Mouse (Mus musculus): Measurements from ENCODE around the gene Actn4. TPM values are rescaled to one million over a fixed set of nuclear protein-coding genes. Genes with fewer than 3 reads are reported as not detected.
A peak's percentile ranks its signal among the peaks of the same experiment; 100 is the strongest.
"Not testable (repeated sequence)": the region's sequence is repeated elsewhere in the genome, so short reads cannot be mapped to it uniquely, and the experiment has no call there.

Actn4 gene
- polyA plus RNA-seq, 1 experiment from 2014 or later = 260 TPM

- Histone ChIP-seq H3K9ac (ENCODE audit: low read length) (no peak overlapping the region), H3K27ac (ENCODE audit: low read length) (no peak overlapping the region), H3K36me3 (ENCODE audit: control insufficient read depth, insufficient read depth) (peaks cover 96% of the 10 kb centered on the region), H3K4me2 (ENCODE audit: low read depth, low read length) (no peak overlapping the region), H3K9me3 (replicated peaks; ENCODE audit: control insufficient read depth, low read length) (no peaks in the 10 kb centered on the region), H3K4me3 (ENCODE audit: low read length) (no peak overlapping the region), H3K4me1 (ENCODE audit: control insufficient read depth, insufficient read depth, low read length) (peaks cover 34% of the 10 kb centered on the region), H3K27me3 (ENCODE audit: control insufficient read depth, insufficient read depth, low read length) (no peaks in the 10 kb centered on the region)
- 73% methylated on average over 4 of the region's 4 CpGs for WGBS
- ATAC-seq (replicated peaks; ENCODE audit: extremely low read depth, insufficient read depth, low FRiP score) = no peak
These were observed 62.2 kb downstream of the Actn4 start for GRCm38 (mm10) chr7:28899972-28900371.

DNA sequence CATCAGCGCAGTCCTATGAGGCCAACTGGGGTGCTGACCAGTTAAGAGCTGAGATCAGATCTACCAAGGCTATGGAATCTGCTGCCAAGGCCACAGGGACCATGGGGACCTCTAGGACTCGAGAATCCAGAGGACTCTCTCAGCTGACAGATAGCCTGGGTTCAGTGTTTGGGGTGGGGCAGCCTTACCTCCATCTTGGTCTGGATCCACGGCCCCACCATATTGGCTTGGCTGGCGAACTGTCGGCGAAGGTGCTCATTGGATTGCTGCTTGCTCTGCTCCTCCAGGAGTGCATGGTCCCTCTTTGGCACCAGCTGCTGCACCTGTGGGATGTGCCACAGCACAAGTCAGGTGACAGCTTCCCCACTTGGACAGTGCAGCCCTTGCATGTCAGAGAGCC is 64.5 kb downstream of the Actn4 start:
- Histone ChIP-seq H3K27me3 (ENCODE audit: control insufficient read depth, insufficient read depth, low read length) (no peaks in the 10 kb centered on the region), H3K4me2 (ENCODE audit: low read depth, low read length) (no peak overlapping the region), H3K36me3 (ENCODE audit: control insufficient read depth, insufficient read depth) (peaks cover 91% of the 10 kb centered on the region), H3K4me3 (ENCODE audit: low read length) (no peak overlapping the region), H3K4me1 (ENCODE audit: control insufficient read depth, insufficient read depth, low read length) (peaks cover 27% of the 10 kb centered on the region), H3K27ac (ENCODE audit: low read length) (no peak overlapping the region), H3K9ac (ENCODE audit: low read length) (no peak overlapping the region), H3K9me3 (replicated peaks; ENCODE audit: control insufficient read depth, low read length) (no peaks in the 10 kb centered on the region)
- WGBS = 91% methylated on average over 6 of the region's 6 CpGs
- no peak for ATAC-seq (replicated peaks; ENCODE audit: extremely low read depth, insufficient read depth, low FRiP score)

DNA sequence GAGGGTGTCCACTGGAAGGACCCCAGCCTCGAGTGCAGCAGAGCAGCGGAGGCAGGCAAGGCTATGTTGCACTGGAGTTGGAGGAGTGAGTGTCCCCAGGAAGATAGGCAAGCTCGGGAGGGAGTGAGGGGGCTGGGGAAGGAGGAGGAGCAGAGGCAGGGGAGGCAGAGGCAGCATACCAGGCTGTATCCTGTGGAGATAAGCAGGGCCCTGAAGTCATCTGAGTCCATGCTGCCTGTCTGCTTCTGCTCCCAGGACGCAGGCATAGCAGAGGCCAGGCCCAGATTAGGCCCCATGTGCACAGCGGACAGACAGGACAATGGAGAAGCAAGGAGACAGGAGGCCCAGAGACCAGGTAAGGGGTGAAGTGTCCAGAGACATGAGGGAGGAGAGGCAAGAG is 67.2 kb downstream of the Actn4 start:
- H3K4me2 ChIP-seq (ENCODE audit: low read depth, low read length) = no peak overlapping the region; the same call in 1 of the 2 replicates
- H3K27me3 ChIP-seq (ENCODE audit: control insufficient read depth, insufficient read depth, low read length) = no peaks in the 10 kb centered on the region
- H3K9me3 ChIP-seq (replicated peaks; ENCODE audit: control insufficient read depth, low read length) = no peaks in the 10 kb centered on the region
- 23% methylated on average over 5 of the region's 5 CpGs for WGBS
- peak overlapping the region; percentile 80 for H3K27ac ChIP-seq (ENCODE audit: low read length)
- peak overlapping the region; percentile 60 for H3K9ac ChIP-seq (ENCODE audit: low read length)
- peak overlapping the region; percentile 10; the same call in 1 of the 2 replicates for H3K4me3 ChIP-seq (ENCODE audit: low read length)
- peaks cover 79% of the 10 kb centered on the region for H3K36me3 ChIP-seq (ENCODE audit: control insufficient read depth, insufficient read depth)
- peak; percentile 52; the same call in 1 of the 2 replicates for ATAC-seq (replicated peaks; ENCODE audit: extremely low read depth, insufficient read depth, low FRiP score)
- peaks cover 14% of the 10 kb centered on the region for H3K4me1 ChIP-seq (ENCODE audit: control insufficient read depth, insufficient read depth, low read length)

GRCm38 (mm10) chr7:28893643-28894265 is 68.4 kb downstream of the Actn4 start:
- H3K4me1 ChIP-seq (ENCODE audit: control insufficient read depth, insufficient read depth, low read length) = peaks cover 25% of the 10 kb centered on the region
- ATAC-seq (replicated peaks; ENCODE audit: extremely low read depth, insufficient read depth, low FRiP score) = peak; percentile 30; the same call in 1 of the 2 replicates

DNA sequence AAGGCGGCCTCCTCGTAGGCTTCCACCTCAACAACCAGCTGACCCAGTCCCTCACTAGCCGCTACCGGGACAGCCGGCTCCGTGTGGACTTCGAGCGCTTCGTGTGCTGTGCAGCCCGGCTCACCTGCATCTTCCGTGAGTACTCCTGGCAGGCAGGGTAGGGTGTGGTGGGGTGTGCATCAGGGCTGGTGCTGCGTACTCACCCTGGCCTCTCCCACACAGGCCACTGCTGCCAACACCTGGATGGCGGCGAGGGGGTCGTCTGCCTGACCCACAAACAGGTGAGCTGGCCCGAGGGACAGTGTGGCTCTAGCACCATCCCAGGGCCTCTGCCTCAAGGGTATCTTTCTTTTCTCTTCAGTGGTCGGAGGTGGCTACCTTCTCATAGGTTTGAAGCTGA is 69.5 kb downstream of the Actn4 start:
- H3K27ac ChIP-seq (ENCODE audit: low read length) = no peak overlapping the region
- peaks cover 30% of the 10 kb centered on the region for H3K4me1 ChIP-seq (ENCODE audit: control insufficient read depth, insufficient read depth, low read length)
- no peaks in the 10 kb centered on the region for H3K9me3 ChIP-seq (replicated peaks; ENCODE audit: control insufficient read depth, low read length)
- H3K4me2 ChIP-seq (ENCODE audit: low read depth, low read length) = no peak overlapping the region
- H3K36me3 ChIP-seq (ENCODE audit: control insufficient read depth, insufficient read depth) = peaks cover 56% of the 10 kb centered on the region
- WGBS = 93% methylated on average over 17 of the region's 17 CpGs
- no peak overlapping the region for H3K9ac ChIP-seq (ENCODE audit: low read length)
- peaks cover 7% of the 10 kb centered on the region for H3K27me3 ChIP-seq (ENCODE audit: control insufficient read depth, insufficient read depth, low read length)
- ATAC-seq (replicated peaks; ENCODE audit: extremely low read depth, insufficient read depth, low FRiP score) = no peak
- no peak overlapping the region for H3K4me3 ChIP-seq (ENCODE audit: low read length)

More at GRCm38 (mm10) chr7:28893643-28894265, 68.4 kb downstream of the Actn4 start:
- H3K4me2 ChIP-seq (ENCODE audit: low read depth, low read length) = no peak overlapping the region
- WGBS = 32% methylated on average over 7 of the region's 7 CpGs
- H3K27ac ChIP-seq (ENCODE audit: low read length) = peak overlapping the region; percentile 58; the same call in 1 of the 2 replicates
- no peak overlapping the region for H3K4me3 ChIP-seq (ENCODE audit: low read length)
- peaks cover 67% of the 10 kb centered on the region for H3K36me3 ChIP-seq (ENCODE audit: control insufficient read depth, insufficient read depth)
- H3K9ac ChIP-seq (ENCODE audit: low read length) = 0 out of 2 replicates have a peak overlapping the region, but pooled peaks have one; percentile 40
- peaks cover 3% of the 10 kb centered on the region; the same call in 1 of the 2 replicates for H3K27me3 ChIP-seq (ENCODE audit: control insufficient read depth, insufficient read depth, low read length)
- H3K9me3 ChIP-seq (replicated peaks; ENCODE audit: control insufficient read depth, low read length) = no peaks in the 10 kb centered on the region

- Histone ChIP-seq H3K4me2 (ENCODE audit: low read depth, low read length) (peak overlapping the region; percentile 71), H3K4me1 (ENCODE audit: control insufficient read depth, insufficient read depth, low read length) (peaks cover 16% of the 10 kb centered on the region), H3K9me3 (replicated peaks; ENCODE audit: control insufficient read depth, low read length) (no peaks in the 10 kb centered on the region), H3K27me3 (ENCODE audit: control insufficient read depth, insufficient read depth, low read length) (peaks cover 16% of the 10 kb centered on the region), H3K27ac (ENCODE audit: low read length) (no peak overlapping the region), H3K9ac (ENCODE audit: low read length) (peak overlapping the region; percentile 58), H3K4me3 (ENCODE audit: low read length) (peak overlapping the region; percentile 42), H3K36me3 (ENCODE audit: control insufficient read depth, insufficient read depth) (peaks cover 21% of the 10 kb centered on the region)
- ATAC-seq (replicated peaks; ENCODE audit: extremely low read depth, insufficient read depth, low FRiP score) = no peak
- 2% methylated on average over 27 of the region's 27 CpGs for WGBS
These were observed 73.4 kb downstream of the Actn4 start for GRCm38 (mm10) chr7:28888701-28889161.

- peaks cover 16% of the 10 kb centered on the region for H3K27me3 ChIP-seq (ENCODE audit: control insufficient read depth, insufficient read depth, low read length)
- no peak for ATAC-seq (replicated peaks; ENCODE audit: extremely low read depth, insufficient read depth, low FRiP score)
- WGBS = 24% methylated on average over 14 of the region's 14 CpGs
These were observed 75.7 kb downstream of the Actn4 start for GRCm38 (mm10) chr7:28886486-28886885.

DNA sequence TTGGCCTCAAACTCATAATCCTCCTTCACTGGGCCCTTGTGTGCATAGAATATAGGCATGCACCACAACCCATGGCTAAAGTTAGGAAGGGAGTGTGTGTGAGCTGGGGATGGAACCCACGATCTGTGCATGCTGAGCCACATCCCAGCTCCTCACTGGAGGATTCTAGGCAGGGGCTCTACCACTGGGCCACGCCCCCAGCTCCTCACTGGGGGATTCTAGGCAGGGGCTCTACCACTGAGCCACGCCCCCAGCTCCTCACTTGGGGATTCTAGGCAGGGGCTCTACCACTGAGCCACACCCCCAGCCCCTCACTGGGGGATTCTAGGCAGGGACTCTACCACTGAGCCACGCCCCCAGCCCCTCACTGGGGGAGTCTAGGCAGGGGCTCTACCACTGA is 78.4 kb downstream of the Actn4 start:
- H3K9ac ChIP-seq (ENCODE audit: low read length); H3K4me2 ChIP-seq (ENCODE audit: low read depth, low read length); H3K9me3 ChIP-seq (replicated peaks; ENCODE audit: control insufficient read depth, low read length); H3K4me1 ChIP-seq (ENCODE audit: control insufficient read depth, insufficient read depth, low read length); H3K4me3 ChIP-seq (ENCODE audit: low read length); ATAC-seq (replicated peaks; ENCODE audit: extremely low read depth, insufficient read depth, low FRiP score); H3K36me3 ChIP-seq (ENCODE audit: control insufficient read depth, insufficient read depth); H3K27ac ChIP-seq (ENCODE audit: low read length): not testable (repeated sequence)
- peaks cover 13% of the 10 kb centered on the region for H3K27me3 ChIP-seq (ENCODE audit: control insufficient read depth, insufficient read depth, low read length)
- 83% methylated on average over 3 of the region's 4 CpGs for WGBS

More at GRCm38 (mm10) chr7:28886486-28886885, 75.7 kb downstream of the Actn4 start:
- H3K9ac ChIP-seq (ENCODE audit: low read length) = no peak overlapping the region
- no peak overlapping the region for H3K27ac ChIP-seq (ENCODE audit: low read length)
- no peak overlapping the region for H3K4me2 ChIP-seq (ENCODE audit: low read depth, low read length)
- peaks cover 3% of the 10 kb centered on the region; the same call in 1 of the 2 replicates for H3K36me3 ChIP-seq (ENCODE audit: control insufficient read depth, insufficient read depth)
- no peaks in the 10 kb centered on the region for H3K9me3 ChIP-seq (replicated peaks; ENCODE audit: control insufficient read depth, low read length)
- H3K4me1 ChIP-seq (ENCODE audit: control insufficient read depth, insufficient read depth, low read length) = peaks cover 16% of the 10 kb centered on the region
- no peak overlapping the region for H3K4me3 ChIP-seq (ENCODE audit: low read length)

DNA sequence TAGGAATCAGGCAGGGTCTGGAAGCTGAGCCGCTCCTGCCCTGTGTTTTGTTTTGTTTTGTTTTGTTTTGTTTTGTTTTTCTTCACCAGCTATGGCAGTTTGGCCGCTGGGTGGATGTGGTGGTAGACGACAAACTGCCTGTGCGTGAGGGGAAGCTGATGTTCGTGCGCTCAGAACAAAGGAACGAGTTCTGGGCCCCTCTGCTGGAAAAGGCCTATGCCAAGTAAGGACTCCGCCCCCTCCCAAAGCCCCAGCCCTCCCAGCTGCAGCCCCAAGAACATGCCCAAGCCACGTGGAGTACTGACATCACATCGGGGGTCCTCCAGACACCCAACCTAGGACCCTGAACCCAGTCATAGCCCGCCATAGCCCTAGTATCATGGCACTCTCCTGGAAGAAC is 79.1 kb downstream of the Actn4 start:
- H3K4me3 ChIP-seq (ENCODE audit: low read length) = no peak overlapping the region
- no peak overlapping the region for H3K4me2 ChIP-seq (ENCODE audit: low read depth, low read length)
- peaks cover 13% of the 10 kb centered on the region for H3K27me3 ChIP-seq (ENCODE audit: control insufficient read depth, insufficient read depth, low read length)
- H3K4me1 ChIP-seq (ENCODE audit: control insufficient read depth, insufficient read depth, low read length) = no peaks in the 10 kb centered on the region
- no peak for ATAC-seq (replicated peaks; ENCODE audit: extremely low read depth, insufficient read depth, low FRiP score)
- H3K9me3 ChIP-seq (replicated peaks; ENCODE audit: control insufficient read depth, low read length) = no peaks in the 10 kb centered on the region
- no peak overlapping the region for H3K9ac ChIP-seq (ENCODE audit: low read length)
- H3K27ac ChIP-seq (ENCODE audit: low read length) = no peak overlapping the region
- WGBS = 76% methylated on average over 11 of the region's 11 CpGs
- H3K36me3 ChIP-seq (ENCODE audit: control insufficient read depth, insufficient read depth) = no peaks in the 10 kb centered on the region

All from heart, embryonic 16.5 days (tissue).